Mouse (Mus musculus) gastrocnemius, adult 2 months (tissue): ENCODE measurements around the gene Palb2. TPM values are rescaled to one million over a fixed set of nuclear protein-coding genes. Genes with fewer than 3 reads are reported as not detected.
A peak's percentile ranks its signal among the peaks of the same experiment; 100 is the strongest.

Experiments used
- DNase-seq: peaks from one replicate; pipeline ENCODE4 v3.0.0; 2022
- H3K27ac ChIP-seq: fragments of 200-600 bp; 2 replicates; pipeline ENCODE4 v1.8.1; 2022; ENCODE audit warnings: mild to moderate bottlenecking
- H3K4me3 ChIP-seq: fragments of 200-600 bp; 2 replicates; pipeline ENCODE4 v1.8.1; 2022; ENCODE audit warnings: mild to moderate bottlenecking, moderate library complexity
- CTCF ChIP-seq: fragments of 200-600 bp; IDR thresholded peaks from 2 replicates; pipeline ENCODE4 v1.8.1; 2022; ENCODE audit warnings: antibody characterized with exemption, mild to moderate bottlenecking, moderate library complexity
- intact Hi-C: fragments of 180-260 bp; cut with DNase I; formaldehyde crosslinking; loops from one replicate; pipeline ENCODE4 v1.15.1; 2025
- total RNA-seq, 2 experiments: library from RNA; stranded (reverse); gene quantifications; 2 replicates each; pipeline ENCODE4 v1.2.3; 2021

Palb2 gene
- total RNA-seq, 2 experiments from 2014 or later: 0.61 to 0.66 TPM

DNA sequence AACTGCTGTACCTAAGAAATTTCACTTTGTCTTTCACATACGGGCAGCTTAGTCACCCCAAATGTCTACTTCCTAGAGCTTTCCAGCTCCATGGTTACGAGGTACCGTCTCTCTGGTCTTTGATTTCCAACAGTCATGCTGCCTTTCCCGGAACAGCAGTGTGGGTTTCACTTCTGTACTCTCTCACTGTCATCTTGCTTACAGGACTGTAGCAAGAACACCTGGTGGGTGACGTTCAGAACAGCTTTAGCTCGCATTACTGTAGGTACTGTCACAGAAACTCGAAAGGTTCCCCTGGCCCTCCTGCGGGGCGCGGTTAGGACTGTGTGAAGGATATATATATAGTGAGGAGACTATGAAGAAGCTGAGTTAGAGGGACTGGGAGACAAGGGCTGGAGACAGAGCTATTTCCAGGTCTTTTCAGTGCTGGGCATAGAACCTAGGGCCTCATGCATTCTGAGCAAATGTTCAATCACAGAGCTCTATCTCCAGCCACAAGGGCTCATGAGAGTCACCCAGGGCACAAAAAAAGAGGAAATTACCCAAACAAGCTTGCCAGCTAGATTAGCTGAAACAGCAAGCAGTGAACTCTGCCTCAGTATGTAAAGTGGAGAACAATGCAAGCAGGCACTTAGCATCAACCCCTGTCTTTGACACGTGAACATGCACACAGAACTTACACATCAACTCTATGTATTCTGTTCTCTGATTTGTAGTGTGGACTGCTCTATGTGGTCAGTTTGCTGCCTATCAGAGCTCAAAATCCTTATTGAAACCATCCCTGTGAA, 45.4 kb downstream of the Palb2 start:
- intact Hi-C loops: no loop called here
- Histone ChIP-seq H3K27ac (no peak overlapping the region), H3K4me3 (no peak overlapping the region)
- DNase-seq: no peak
- no peak for TF ChIP-seq CTCF

GRCm38 (mm10) chr7:122081071-122081470, 51.7 kb downstream of the Palb2 start:
- TF ChIP-seq CTCF: no peak
- no peak for DNase-seq
- Histone ChIP-seq H3K4me3 (no peak overlapping the region), H3K27ac (no peak overlapping the region)
- intact Hi-C loops: no loop called here

GRCm38 (mm10) chr7:122079798-122080554, 52.8 kb downstream of the Palb2 start:
- intact Hi-C loops: no loop called here

DNA sequence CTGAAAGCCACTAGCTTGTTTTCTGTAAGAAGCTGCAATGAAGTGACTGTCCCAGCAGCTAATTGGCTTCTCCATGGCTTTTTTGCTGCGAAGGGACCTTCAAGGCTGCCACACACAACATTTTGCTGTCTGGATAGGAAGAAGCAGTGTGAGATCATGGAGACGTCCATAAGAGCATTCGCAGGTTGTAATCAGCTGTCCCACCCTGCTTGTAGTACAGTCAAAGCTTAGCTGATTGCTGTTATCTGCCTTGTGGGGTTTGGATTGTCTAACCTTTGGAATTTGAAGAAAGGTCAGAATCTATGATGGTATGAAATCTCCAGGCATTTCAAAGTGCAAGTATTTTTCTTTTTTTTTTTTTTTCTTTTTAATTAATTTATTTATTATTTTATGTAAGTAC, 58.4 kb downstream of the Palb2 start:
- DNase-seq: no peak
- no peak overlapping the region for H3K4me3 ChIP-seq
- H3K27ac ChIP-seq: no peak overlapping the region
- TF ChIP-seq CTCF: no peak
- intact Hi-C loops: no loop called here

More at GRCm38 (mm10) chr7:122079798-122080554, 52.8 kb downstream of the Palb2 start:
- no peak for TF ChIP-seq CTCF
- DNase-seq: no peak
- H3K4me3 ChIP-seq: no peak overlapping the region
- no peak overlapping the region for H3K27ac ChIP-seq

- DNase-seq: no peak
- peak overlapping the region; percentile 93 for H3K4me3 ChIP-seq
- peak; percentile 25; the same call in 1 of the 2 replicates for TF ChIP-seq CTCF
- H3K27ac ChIP-seq: peak overlapping the region; percentile 97
- intact Hi-C loops: loop anchor here (2.0 to 5.0 kb wide), 2 partner anchors 31 to 50 kb away; no protein-coding TSS in a partner anchor
Observed at GRCm38 (mm10) chr7:122067517-122068381, 65.0 kb downstream of the Palb2 start.

- intact Hi-C loops: loop anchor here (5.0 kb wide), 1 partner anchor 50 kb away; no protein-coding TSS in a partner anchor
Observed at GRCm38 (mm10) chr7:122066945-122067516, 65.8 kb downstream of the Palb2 start, which contains the start of the genes Ubfd1 and Ears2. Ubfd1 (plus strand) TSS chr7:122067175. Ears2 (minus strand) TSS chr7:122067263.

DNA sequence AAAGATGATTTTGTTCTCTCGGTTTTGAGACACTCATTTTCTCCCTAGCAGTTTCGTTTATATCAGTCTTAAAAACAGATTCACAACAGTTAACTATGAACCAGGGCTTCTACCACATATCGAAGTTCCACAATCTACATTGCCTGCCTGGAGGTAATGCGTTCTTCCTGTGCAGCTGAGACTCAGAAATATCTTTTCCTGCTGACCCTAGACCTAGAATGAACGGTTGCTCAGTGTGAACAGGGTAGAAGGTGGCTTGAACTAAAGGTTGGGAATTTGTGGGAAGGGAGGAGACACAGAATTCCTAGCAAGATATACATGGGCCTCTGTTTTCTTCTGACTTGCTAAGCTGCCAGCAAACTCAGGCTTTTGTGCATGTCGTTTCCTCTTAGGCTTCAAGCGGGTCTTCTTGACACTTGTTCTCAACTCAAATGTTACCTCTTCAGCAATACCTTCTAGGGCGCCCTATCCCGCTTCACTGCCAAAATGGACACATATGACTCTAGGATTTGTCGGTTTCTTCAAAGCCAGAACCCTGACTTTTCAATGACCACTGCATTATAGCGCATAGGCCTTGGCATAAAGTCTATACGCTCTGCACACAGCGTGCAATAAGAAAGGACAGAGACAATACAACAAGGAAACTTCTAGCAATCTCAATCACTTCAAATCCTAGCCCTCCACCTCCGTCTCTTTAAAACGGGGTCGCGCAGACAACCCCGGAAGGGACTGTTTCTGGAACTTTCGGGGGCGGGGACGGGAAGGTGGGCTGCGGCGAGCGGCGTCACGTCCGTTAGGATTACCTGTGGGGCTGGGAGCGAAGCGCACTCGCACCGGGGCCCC, 66.5 kb downstream of the Palb2 start:
- intact Hi-C loops: loop anchor here (5.0 kb wide), 1 partner anchor 49 kb away; no protein-coding TSS in a partner anchor
- peak overlapping the region; percentile 93 for H3K4me3 ChIP-seq
- peak overlapping the region; percentile 97 for H3K27ac ChIP-seq
- DNase-seq: no peak
- no peak for TF ChIP-seq CTCF

More at GRCm38 (mm10) chr7:122066945-122067516, 65.8 kb downstream of the Palb2 start, which contains the start of the genes Ubfd1 and Ears2:
- peak within 1 kb of the TSS; percentile 97 for H3K27ac ChIP-seq
- TF ChIP-seq CTCF: peak; percentile 34; the same call in 1 of the 2 replicates
- DNase-seq: peak; percentile 95
- peak within 1 kb of the TSS; percentile 93 for H3K4me3 ChIP-seq

- Histone ChIP-seq H3K27ac (peak overlapping the region; percentile 97), H3K4me3 (peak overlapping the region; percentile 93)
- no peak for TF ChIP-seq CTCF
- intact Hi-C loops: loop anchor here (5.0 kb wide), 1 partner anchor 48 kb away; no protein-coding TSS in a partner anchor
- DNase-seq: no peak
Observed at GRCm38 (mm10) chr7:122065656-122066055, 67.1 kb downstream of the Palb2 start.

Other genes starting within 250 kb of the Palb2 start
- 10 to 100 TPM; 10.5 to 13.9 TPM for gene Cog7, start 151.3 kb downstream of the Palb2 start, total RNA-seq
- 10 to 100 TPM; 12.2 to 13.5 TPM for gene Gga2, start 111.8 kb downstream of the Palb2 start, total RNA-seq
- 10 to 100 TPM; 23.2 to 25.5 TPM for gene Ubfd1, start 65.8 kb downstream of the Palb2 start, total RNA-seq
- 1 to 10 TPM; 6.6 to 8.2 TPM for gene Ears2, start 65.7 kb downstream of the Palb2 start, total RNA-seq
- 100 to 1,000 TPM; 529 to 848 TPM for gene Ndufab1, start 31.1 kb downstream of the Palb2 start, total RNA-seq
- 10 to 100 TPM; 16.4 to 21.1 TPM for gene Dctn5, start 56 bp upstream of the Palb2 start, total RNA-seq
- under 1 TPM; 0.18 to 0.28 TPM for gene Plk1, start 26.5 kb upstream of the Palb2 start, total RNA-seq
- gene Ern2, start 53.2 kb upstream of the Palb2 start, total RNA-seq: not detected
- gene Chp2, start 86.5 kb upstream of the Palb2 start, total RNA-seq: 1 to 10 TPM; 3.1 to 4.2 TPM
- gene Prkcb, start 155.8 kb upstream of the Palb2 start, total RNA-seq: 1 to 10 TPM in 1 of 2 experiments, under 1 TPM in 1; 0.54 to 1.1 TPM